Mouse (Mus musculus) large intestine, adult 2 months (tissue): ENCODE data around the gene Unc93b1. TPM values are rescaled to one million over a fixed set of nuclear protein-coding genes. Genes with fewer than 3 reads are reported as not detected.

Experiments used
- DNase-seq: peaks from one replicate; pipeline ENCODE4 v3.0.0-alpha.2; 2012; ENCODE audit warnings: low read depth, low spot score
- WGBS: fragments of 180-500 bp; shearing (Covaris S2); methylation state at CpG from one replicate; pipeline ENCODE4 v1.1.7; 2018; 5-methylcytosine and 5-hydroxymethylcytosine counted together
- polyA plus RNA-seq: library from polyadenylated mRNA; depleted of rRNA; stranded (reverse); fragments of >200 nt; gene quantifications from 2 replicates; pipeline ENCODE4 v1.2.3, GENCODE M21; 2012

Unc93b1 gene
- polyA plus RNA-seq, 1 experiment, result 123 TPM

DNA sequence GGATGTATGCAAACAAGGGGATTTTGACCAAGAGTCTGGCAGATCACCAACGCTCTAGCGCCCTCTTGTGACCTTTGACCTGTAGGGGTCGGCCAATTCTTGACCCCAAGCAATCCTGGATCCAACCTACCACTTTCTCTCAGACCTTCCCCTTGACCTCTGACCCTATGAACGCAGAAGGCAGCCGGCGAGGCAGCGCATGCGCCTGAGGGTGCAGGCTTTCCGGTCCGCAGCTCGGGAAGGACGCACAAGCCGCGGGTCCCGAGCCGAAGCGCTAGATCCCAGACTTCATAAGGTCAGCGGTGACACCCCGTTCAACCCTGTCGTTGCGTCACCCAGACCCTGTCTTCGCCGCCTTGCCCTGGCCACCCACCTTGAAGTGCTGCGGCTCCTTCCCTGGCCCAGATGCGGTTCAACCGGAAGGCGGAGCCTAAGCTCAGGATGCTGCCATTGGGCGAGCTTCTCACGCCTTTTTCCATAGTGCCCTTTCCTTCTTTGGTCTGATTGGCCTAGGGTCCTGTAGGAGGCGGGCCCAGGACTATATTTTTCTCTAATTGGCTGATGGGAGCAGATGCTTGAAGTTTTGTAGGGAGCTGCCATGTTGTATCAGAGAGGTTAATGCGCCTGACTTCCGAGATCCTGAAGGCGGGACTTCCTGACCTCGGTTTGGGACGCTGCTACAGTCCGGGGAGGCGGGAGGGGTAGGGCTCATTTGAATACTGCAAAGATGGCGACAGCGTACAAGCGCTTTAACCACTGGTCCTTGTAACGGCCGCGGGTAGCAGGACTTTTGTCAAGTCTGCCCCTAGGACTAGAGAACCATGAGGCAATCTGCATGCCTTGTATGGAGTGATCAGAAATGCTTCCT lies 22.4 kb upstream of the Unc93b1 start, which contains the start of gene Ndufs8:
TSS of gene Ndufs8 (minus strand) at position 438 of the 868 bp plus-strand sequence.
- DNase-seq, result peak; percentile 99
- WGBS, result under 1% methylated on average over 43 of the region's 43 CpGs

- no peak for DNase-seq
- 81% methylated on average over 8 of the region's 8 CpGs for WGBS
Measured at GRCm38 (mm10) chr19:3913692-3914091, 21.3 kb upstream of the Unc93b1 start.

- no peak for DNase-seq
- WGBS, result 89% methylated on average over 5 of the region's 5 CpGs
Measured at GRCm38 (mm10) chr19:3914535-3914934, 20.5 kb upstream of the Unc93b1 start.

DNA sequence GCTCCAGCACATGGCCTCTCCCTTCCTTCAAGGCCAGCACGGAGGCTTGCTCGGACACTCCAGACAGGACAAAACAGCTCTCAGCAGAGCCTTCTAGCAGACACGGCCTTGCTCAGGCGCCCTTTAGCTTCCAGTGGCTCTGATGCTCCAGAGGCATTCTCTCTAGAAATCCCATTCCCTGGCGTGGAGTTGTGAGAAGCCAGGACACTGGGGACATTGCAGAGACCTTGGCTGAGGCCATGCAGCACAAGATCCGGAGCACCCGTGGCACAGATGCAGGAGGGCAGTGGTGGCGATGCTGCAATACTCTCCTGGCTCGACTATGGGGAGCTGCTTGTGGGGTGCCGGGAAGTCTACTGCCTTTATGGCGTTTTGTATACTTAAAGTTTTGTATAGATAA lies 18.3 kb upstream of the Unc93b1 start:
- 69% methylated on average over 11 of the region's 11 CpGs for WGBS
- no peak for DNase-seq

DNA sequence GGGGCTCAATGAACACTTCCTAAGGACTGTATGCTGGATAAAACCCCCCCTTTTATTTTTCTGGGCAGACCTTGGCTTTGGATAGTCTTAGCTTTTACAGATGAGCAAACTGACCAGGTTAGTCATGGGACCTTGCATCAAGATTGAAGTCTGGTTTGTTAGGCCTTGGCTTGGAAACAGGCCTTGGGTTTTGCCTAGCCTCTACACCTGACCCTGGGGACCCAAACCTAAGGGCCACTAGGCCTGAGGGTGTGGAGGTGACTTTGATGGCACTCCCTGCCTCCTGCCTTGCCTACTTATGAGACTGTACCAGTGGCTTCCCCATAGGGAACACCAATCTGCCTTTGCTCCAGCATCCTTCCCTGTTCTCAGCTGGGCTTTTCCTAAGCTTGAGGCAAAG lies 15.1 kb upstream of the Unc93b1 start:
- no peak for DNase-seq

DNA sequence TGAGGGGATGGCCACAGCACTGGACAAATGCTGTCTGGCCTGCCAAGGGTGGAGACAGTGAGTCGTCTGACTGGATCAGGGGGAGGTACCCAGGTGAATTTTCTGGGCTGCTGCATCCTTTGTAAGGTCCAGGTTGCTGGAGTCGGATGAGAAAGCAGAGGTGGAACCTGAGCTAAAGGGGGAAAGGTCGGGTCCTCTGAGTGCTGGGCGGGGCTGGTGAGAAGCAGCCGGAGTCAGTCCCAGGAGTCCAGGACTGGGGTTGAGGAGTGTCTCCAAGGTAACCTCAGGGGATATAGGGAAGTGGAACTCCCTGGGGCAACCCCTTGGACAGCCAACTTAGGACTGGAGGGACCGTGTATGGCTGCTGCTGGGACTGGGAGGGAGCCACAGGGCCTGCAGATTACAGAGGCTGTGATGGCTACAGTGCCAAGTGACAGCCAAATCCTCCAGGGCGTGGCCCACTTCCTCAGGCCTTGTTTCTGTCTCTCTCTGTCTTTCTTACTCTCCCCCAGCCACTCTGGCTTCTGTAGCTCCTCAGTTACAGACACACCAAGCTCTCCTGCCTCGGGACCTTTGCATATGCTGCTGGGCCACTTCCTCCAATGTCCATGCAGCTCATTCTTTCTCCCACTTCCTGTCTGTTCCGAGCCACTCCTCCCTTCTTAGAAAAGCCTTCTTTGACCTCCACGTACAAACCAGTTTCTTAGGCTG lies 12.2 kb upstream of the Unc93b1 start:
- whole genome bisulfite sequencing, result 33% methylated on average over 10 of the region's 10 CpGs
- DNase-seq, result no peak

GRCm38 (mm10) chr19:3923586-3923985 lies 11.4 kb upstream of the Unc93b1 start:
- 37% methylated on average over 13 of the region's 13 CpGs for WGBS
- DNase-seq, result no peak

GRCm38 (mm10) chr19:3924190-3924589 lies 10.8 kb upstream of the Unc93b1 start:
- 76% methylated on average over 8 of the region's 8 CpGs for WGBS
- DNase-seq, result no peak

GRCm38 (mm10) chr19:3924868-3925267 lies 10.1 kb upstream of the Unc93b1 start:
- 92% methylated on average over 7 of the region's 7 CpGs for WGBS
- no peak for DNase-seq

DNA sequence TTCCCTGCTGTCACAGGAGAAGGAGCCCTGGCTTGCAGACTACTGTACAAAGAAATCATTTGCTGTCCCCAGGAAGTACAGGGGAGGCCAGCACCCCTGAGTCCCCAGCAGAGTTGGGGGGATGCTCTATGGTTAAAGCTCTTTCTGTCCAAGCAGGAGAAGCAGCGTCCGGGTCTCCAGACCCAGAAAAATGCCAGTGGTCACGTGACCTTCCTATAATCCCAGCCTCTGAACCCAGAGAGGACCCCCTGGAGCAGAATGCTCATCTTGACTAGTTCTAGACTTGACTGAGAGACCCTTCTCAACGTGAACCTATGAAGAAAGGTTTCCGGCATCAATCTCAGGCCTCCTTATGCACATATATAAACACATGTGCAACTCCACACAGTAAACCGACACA lies 9.1 kb upstream of the Unc93b1 start:
- 87% methylated on average over 6 of the region's 6 CpGs for WGBS
- DNase-seq, result no peak

- no peak for DNase-seq
- WGBS, result 41% methylated on average over 3 of the region's 3 CpGs
Measured at GRCm38 (mm10) chr19:3926279-3926678, 8.7 kb upstream of the Unc93b1 start.

GRCm38 (mm10) chr19:3926685-3927084 lies 8.3 kb upstream of the Unc93b1 start:
- no peak for DNase-seq
- WGBS, result 72% methylated on average over 6 of the region's 6 CpGs

GRCm38 (mm10) chr19:3927989-3928388 lies 7.0 kb upstream of the Unc93b1 start:
- WGBS, result 93% methylated on average over 4 of the region's 4 CpGs
- DNase-seq, result no peak

- 76% methylated on average over 4 of the region's 4 CpGs for WGBS
- DNase-seq, result no peak
Measured at GRCm38 (mm10) chr19:3928779-3929178, 6.2 kb upstream of the Unc93b1 start.

- DNase-seq, result no peak
- 3% methylated on average over 12 of the region's 12 CpGs for WGBS
Measured at GRCm38 (mm10) chr19:3929211-3929941, 5.6 kb upstream of the Unc93b1 start, which contains the start of gene Aldh3b1. TSS of gene Aldh3b1 (minus strand) at chr19:3929808.

- no peak for DNase-seq
- 69% methylated on average over 21 of the region's 21 CpGs for WGBS
Measured at GRCm38 (mm10) chr19:3930262-3931057, 4.5 kb upstream of the Unc93b1 start.

GRCm38 (mm10) chr19:3931716-3932115 lies 3.3 kb upstream of the Unc93b1 start:
- DNase-seq, result no peak
- 87% methylated on average over 9 of the region's 9 CpGs for WGBS

DNA sequence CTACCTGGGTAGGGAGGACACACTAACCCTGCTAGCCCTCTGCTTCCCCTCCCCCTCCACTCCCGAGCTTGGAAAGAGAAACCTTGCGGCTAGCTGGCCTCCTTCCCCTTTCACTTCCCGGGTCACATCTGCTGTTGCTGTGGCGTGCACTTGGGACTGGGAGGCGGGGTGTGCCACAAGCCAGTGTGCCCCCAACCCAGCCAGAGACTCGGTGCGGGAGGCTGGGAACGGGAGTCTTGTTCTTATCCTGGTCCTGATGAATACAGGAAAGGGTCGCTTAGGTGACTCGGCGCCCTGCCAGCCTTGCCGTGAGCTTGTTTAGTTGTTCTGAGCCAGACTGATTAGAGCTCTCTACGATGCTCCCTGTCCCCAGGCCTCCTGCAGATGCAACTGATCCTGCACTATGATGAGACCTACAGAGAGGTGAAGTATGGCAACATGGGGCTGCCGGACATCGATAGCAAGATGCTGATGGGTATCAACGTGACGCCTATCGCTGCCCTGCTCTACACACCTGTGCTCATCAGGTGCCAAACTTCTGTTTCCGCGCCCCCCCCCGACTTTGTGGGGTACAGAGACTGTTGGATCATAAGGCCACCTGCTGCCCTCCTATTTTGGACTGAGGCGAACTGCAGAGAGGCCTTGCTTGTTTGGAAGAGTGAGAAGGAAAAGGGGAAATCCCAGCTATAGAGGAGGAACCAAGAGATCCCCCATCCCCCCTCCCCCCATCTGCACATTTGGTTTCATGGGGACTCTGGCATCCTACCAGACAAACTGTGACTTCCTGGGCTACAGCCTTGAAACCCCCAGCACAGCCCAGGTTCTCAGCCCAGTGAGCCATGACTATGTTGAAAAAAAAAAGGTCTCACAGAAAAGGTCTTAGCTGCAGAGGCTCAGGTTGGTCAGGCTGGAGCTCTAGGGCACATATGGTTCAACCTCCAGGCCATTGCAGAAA lies 1.2 kb downstream of the Unc93b1 start:
- 10% methylated on average over 22 of the region's 22 CpGs for WGBS
- no peak for DNase-seq
